Mouse (Mus musculus): Measurements from ENCODE around the gene Apoc2. TPM values are rescaled to one million over a fixed set of nuclear protein-coding genes. Genes with fewer than 3 reads are reported as not detected.
"Not testable (repeated sequence)": the region's sequence is repeated elsewhere in the genome, so short reads cannot be mapped to it uniquely, and the experiment has no call there.

Apoc2 gene
- polyA plus RNA-seq, 1 experiment from 2014 or later, result 1.3 TPM

- WGBS, result 72% methylated on average over 4 of the region's 4 CpGs
- Histone ChIP-seq H3K4me3 (replicated peaks) (no peak overlapping the region), H3K27ac (replicated peaks) (no peak overlapping the region), H3K4me1 (peaks cover 20% of the 10 kb centered on the region; the same call in 1 of the 2 replicates), H3K27me3 (no peaks in the 10 kb centered on the region), H3K9ac (no peak overlapping the region), H3K9me3 (replicated peaks) (no peaks in the 10 kb centered on the region), H3K36me3 (no peaks in the 10 kb centered on the region), H3K4me2 (replicated peaks) (no peak overlapping the region)
- no peak for ATAC-seq (ENCODE audit: insufficient number of reproducible peaks, low FRiP score, low TSS enrichment, low read depth)
These were observed 13.1 kb upstream of the Apoc2 start for GRCm38 (mm10) chr7:19690845-19691244.

- H3K4me2 ChIP-seq (replicated peaks), result no peak overlapping the region
- H3K36me3 ChIP-seq, result no peaks in the 10 kb centered on the region
- no peak for ATAC-seq (ENCODE audit: insufficient number of reproducible peaks, low FRiP score, low TSS enrichment, low read depth)
- peaks cover 15% of the 10 kb centered on the region; the same call in 1 of the 2 replicates for H3K4me1 ChIP-seq
- no peaks in the 10 kb centered on the region for H3K27me3 ChIP-seq
- WGBS, result 87% methylated on average over 2 of the region's 2 CpGs
- H3K27ac ChIP-seq (replicated peaks), result no peak overlapping the region
- no peak overlapping the region for H3K4me3 ChIP-seq (replicated peaks)
- no peaks in the 10 kb centered on the region for H3K9me3 ChIP-seq (replicated peaks)
- H3K9ac ChIP-seq, result no peak overlapping the region
These were observed 10.9 kb upstream of the Apoc2 start for GRCm38 (mm10) chr7:19688611-19689010.

- no peak overlapping the region for H3K27ac ChIP-seq (replicated peaks)
- no peak overlapping the region for H3K4me2 ChIP-seq (replicated peaks)
- no peaks in the 10 kb centered on the region for H3K9me3 ChIP-seq (replicated peaks)
- H3K4me1 ChIP-seq, result peaks cover 15% of the 10 kb centered on the region
- no peak overlapping the region for H3K4me3 ChIP-seq (replicated peaks)
- WGBS, result 93% methylated on average over 10 of the region's 10 CpGs
- no peaks in the 10 kb centered on the region for H3K27me3 ChIP-seq
- ATAC-seq (ENCODE audit: insufficient number of reproducible peaks, low FRiP score, low TSS enrichment, low read depth), result no peak
- H3K36me3 ChIP-seq, result no peaks in the 10 kb centered on the region
- H3K9ac ChIP-seq, result no peak overlapping the region
These were observed 10.4 kb upstream of the Apoc2 start for GRCm38 (mm10) chr7:19688101-19688500.

GRCm38 (mm10) chr7:19686927-19687583 is 9.3 kb upstream of the Apoc2 start:
- H3K4me1 ChIP-seq; H3K9me3 ChIP-seq (replicated peaks); H3K4me3 ChIP-seq (replicated peaks); H3K27ac ChIP-seq (replicated peaks); H3K4me2 ChIP-seq (replicated peaks); H3K9ac ChIP-seq; ATAC-seq (ENCODE audit: insufficient number of reproducible peaks, low FRiP score, low TSS enrichment, low read depth); H3K36me3 ChIP-seq; H3K27me3 ChIP-seq: not testable (repeated sequence)
- 47% methylated on average over 8 of the region's 8 CpGs for WGBS

DNA sequence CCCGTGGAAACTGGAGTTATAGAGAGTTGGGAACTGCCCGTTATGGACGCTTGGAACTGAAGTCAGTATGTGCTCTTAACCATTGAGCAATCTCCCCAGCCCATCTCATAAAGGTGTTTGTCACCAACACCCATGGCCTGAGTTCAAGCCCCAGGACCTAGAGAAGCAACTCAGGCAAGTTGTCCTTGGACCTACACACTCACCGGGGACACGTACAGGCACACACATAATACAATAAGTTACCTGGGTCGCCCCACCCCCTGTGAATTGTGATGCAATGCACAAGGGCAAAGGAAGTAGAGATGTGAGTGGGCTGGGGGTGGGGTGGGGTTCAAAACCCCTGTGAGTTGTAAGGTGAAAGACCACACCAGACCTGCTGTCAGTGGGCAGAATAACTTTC is 8.8 kb upstream of the Apoc2 start:
- peaks cover 7% of the 10 kb centered on the region for H3K4me1 ChIP-seq
- no peak for ATAC-seq (ENCODE audit: insufficient number of reproducible peaks, low FRiP score, low TSS enrichment, low read depth)
- no peak overlapping the region for H3K27ac ChIP-seq (replicated peaks)

DNA sequence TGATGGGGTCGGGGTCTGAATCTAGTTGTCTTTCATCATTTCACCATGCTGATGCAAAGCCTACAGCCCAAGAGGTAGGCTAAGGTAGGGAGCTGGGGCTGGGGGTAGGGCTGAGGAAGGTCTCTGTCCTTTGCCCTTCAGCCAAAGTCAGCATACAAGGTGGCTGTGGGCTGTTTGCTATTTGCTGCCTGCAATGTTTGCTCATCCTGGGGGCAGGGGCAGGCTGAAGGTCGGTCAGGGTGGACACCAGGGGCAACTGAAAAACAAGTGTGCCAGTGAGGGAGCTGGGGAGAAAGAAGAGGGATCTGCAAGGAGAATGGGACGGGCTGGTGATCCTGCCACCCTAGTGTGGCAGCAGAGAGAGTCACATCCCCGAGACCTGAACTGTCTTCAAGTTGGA is 7.6 kb upstream of the Apoc2 start:
- Histone ChIP-seq H3K4me2 (replicated peaks) (no peak overlapping the region), H3K9ac (no peak overlapping the region), H3K27ac (replicated peaks) (no peak overlapping the region), H3K4me1 (peaks cover 7% of the 10 kb centered on the region), H3K27me3 (no peaks in the 10 kb centered on the region), H3K9me3 (replicated peaks) (no peaks in the 10 kb centered on the region), H3K36me3 (no peaks in the 10 kb centered on the region), H3K4me3 (replicated peaks) (no peak overlapping the region)
- no peak for ATAC-seq (ENCODE audit: insufficient number of reproducible peaks, low FRiP score, low TSS enrichment, low read depth)
- WGBS, result 64% methylated on average over 4 of the region's 4 CpGs

More for the DNA sequence above, 8.8 kb upstream of the Apoc2 start:
- H3K36me3 ChIP-seq, result no peaks in the 10 kb centered on the region
- no peak overlapping the region for H3K4me3 ChIP-seq (replicated peaks)
- H3K4me2 ChIP-seq (replicated peaks), result no peak overlapping the region
- no peaks in the 10 kb centered on the region for H3K9me3 ChIP-seq (replicated peaks)
- no peaks in the 10 kb centered on the region for H3K27me3 ChIP-seq
- H3K9ac ChIP-seq, result no peak overlapping the region
- WGBS, result 74% methylated on average over 6 of the region's 6 CpGs

DNA sequence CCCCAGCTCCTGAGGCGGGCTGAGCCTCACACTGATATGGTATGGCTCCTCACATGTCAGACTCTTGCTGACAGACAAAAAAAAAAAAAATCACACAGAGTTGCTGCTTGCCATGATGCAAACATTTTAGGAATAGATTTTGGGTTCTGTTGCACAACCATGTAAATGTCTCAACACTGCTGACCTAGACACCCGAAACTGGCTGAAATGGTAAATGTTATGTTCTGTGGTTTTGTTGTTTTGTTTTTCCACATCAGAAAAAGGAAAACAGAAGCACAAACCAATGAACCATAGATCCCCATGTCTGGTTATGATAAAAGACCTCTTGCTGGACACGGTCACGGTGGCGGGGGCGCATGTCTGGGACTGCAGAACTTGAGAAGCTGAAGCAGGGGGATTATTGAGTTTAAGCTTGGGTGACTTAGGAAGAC is 6.0 kb upstream of the Apoc2 start:
- no peak overlapping the region for H3K4me2 ChIP-seq (replicated peaks)
- peaks cover 7% of the 10 kb centered on the region for H3K4me1 ChIP-seq
- no peak for ATAC-seq (ENCODE audit: insufficient number of reproducible peaks, low FRiP score, low TSS enrichment, low read depth)
- H3K9ac ChIP-seq, result no peak overlapping the region
- H3K4me3 ChIP-seq (replicated peaks), result no peak overlapping the region
- H3K9me3 ChIP-seq (replicated peaks), result no peaks in the 10 kb centered on the region
- no peaks in the 10 kb centered on the region for H3K27me3 ChIP-seq
- H3K36me3 ChIP-seq, result no peaks in the 10 kb centered on the region
- 61% methylated on average over 6 of the region's 6 CpGs for WGBS
- H3K27ac ChIP-seq (replicated peaks), result no peak overlapping the region

GRCm38 (mm10) chr7:19682979-19683378 is 5.2 kb upstream of the Apoc2 start:
- no peaks in the 10 kb centered on the region for H3K9me3 ChIP-seq (replicated peaks)
- H3K27ac ChIP-seq (replicated peaks), result no peak overlapping the region
- H3K4me3 ChIP-seq (replicated peaks), result no peak overlapping the region
- H3K27me3 ChIP-seq, result no peaks in the 10 kb centered on the region
- peaks cover 7% of the 10 kb centered on the region for H3K4me1 ChIP-seq
- no peak overlapping the region for H3K4me2 ChIP-seq (replicated peaks)
- 26% methylated on average over 3 of the region's 3 CpGs for WGBS
- no peak for ATAC-seq (ENCODE audit: insufficient number of reproducible peaks, low FRiP score, low TSS enrichment, low read depth)
- no peak overlapping the region for H3K9ac ChIP-seq
- H3K36me3 ChIP-seq, result no peaks in the 10 kb centered on the region

DNA sequence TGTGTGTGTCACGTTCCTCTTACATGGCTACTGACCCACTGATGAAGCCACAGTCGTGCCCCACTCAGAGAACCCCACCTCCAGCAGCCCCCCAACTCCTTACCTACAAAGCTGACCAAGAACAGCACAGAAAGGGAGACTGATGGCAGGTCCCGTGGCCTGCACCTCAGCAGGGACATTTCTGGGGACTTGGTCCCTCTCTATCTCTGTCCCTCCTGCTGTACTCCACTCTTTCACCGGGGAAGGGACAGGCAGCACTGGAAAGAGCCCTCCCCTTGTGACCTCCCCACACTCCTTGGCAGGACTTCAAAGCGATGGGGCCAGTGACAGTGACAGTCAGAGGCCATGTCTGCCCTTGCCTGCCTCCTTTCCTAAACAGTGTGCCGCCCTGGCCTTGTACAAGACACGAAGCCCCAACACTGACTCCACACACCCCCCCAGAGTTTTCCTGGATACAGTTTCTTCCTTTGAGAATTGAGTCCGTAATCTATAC is 3.5 kb upstream of the Apoc2 start, which contains the start of the genes Gm44805 and Apoc4:
Gm44805 (minus strand) TSS at position 222 of the 493 bp plus-strand sequence.
Apoc4 (minus strand) TSS at position 278 of the 493 bp plus-strand sequence.
- Histone ChIP-seq H3K9me3 (replicated peaks) (no peaks in the 10 kb centered on the region), H3K27me3 (no peaks in the 10 kb centered on the region), H3K9ac (no peak within 1 kb of the TSS), H3K4me3 (replicated peaks) (no peak within 1 kb of the TSS), H3K27ac (replicated peaks) (no peak within 1 kb of the TSS), H3K4me2 (replicated peaks) (no peak within 1 kb of the TSS), H3K4me1 (peaks cover 3% of the 10 kb centered on the region; the same call in 1 of the 2 replicates), H3K36me3 (no peaks in the 10 kb centered on the region)
- ATAC-seq (ENCODE audit: insufficient number of reproducible peaks, low FRiP score, low TSS enrichment, low read depth), result no peak
- 61% methylated on average over 8 of the region's 8 CpGs for WGBS

DNA sequence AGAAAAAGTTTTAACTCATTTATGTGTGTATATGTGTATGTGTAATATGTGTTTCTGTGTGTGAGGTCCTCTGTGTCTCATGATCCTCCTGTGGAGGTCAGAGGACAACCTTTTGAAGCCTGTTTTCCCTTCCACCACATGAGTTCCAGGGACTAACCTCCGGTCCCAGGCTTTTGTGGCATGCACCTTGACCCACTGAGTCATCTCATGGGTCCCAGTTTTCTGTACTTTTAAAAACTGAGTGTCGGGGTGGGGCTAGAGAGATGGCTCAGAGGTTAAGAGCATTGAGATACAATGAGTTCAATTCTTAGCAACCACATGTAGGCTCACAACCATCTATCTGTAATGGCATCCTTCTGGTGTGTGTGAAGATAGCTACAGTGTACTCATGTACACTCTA is 3.0 kb upstream of the Apoc2 start:
- H3K4me1 ChIP-seq, result peaks cover 3% of the 10 kb centered on the region; the same call in 1 of the 2 replicates
- no peaks in the 10 kb centered on the region for H3K9me3 ChIP-seq (replicated peaks)
- no peak overlapping the region for H3K4me2 ChIP-seq (replicated peaks)
- ATAC-seq (ENCODE audit: insufficient number of reproducible peaks, low FRiP score, low TSS enrichment, low read depth), result no peak
- H3K27ac ChIP-seq (replicated peaks), result no peak overlapping the region
- no peaks in the 10 kb centered on the region for H3K36me3 ChIP-seq
- no peak overlapping the region for H3K9ac ChIP-seq
- 85% methylated on average over 2 of the region's 2 CpGs for WGBS
- no peak overlapping the region for H3K4me3 ChIP-seq (replicated peaks)
- H3K27me3 ChIP-seq, result no peaks in the 10 kb centered on the region

DNA sequence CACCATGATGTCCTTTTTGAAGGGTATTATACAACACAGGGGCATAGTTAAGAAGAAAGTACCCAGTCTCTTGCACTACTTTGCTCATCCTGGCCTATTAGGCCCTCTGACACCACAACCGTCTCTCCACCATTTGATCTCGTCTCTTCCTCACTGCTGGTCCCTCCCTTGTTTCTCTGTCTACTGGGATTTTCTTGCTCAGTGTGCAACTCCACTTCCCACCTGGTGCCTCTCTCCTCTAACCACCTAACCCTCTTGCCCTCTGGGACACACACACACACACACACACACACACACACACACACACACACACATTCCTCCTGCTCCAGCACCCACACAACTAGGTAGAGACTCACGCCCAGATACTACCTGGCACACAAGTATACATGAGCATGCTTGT is 1.2 kb upstream of the Apoc2 start:
- WGBS, result 78% methylated on average over 3 of the region's 3 CpGs

GRCm38 (mm10) chr7:19676662-19677061 is 1.1 kb downstream of the Apoc2 start:
- Histone ChIP-seq H3K4me3 (replicated peaks) (no peak overlapping the region), H3K9me3 (replicated peaks) (no peaks in the 10 kb centered on the region), H3K4me2 (replicated peaks) (no peak overlapping the region), H3K36me3 (no peaks in the 10 kb centered on the region), H3K27me3 (no peaks in the 10 kb centered on the region), H3K27ac (replicated peaks) (no peak overlapping the region), H3K4me1 (no peaks in the 10 kb centered on the region), H3K9ac (no peak overlapping the region)
- 62% methylated on average over 1 of the region's 1 CpGs for WGBS
- ATAC-seq (ENCODE audit: insufficient number of reproducible peaks, low FRiP score, low TSS enrichment, low read depth), result no peak

More for the DNA sequence above, 1.2 kb upstream of the Apoc2 start:
- ATAC-seq (ENCODE audit: insufficient number of reproducible peaks, low FRiP score, low TSS enrichment, low read depth), result no peak
- Histone ChIP-seq H3K36me3 (no peaks in the 10 kb centered on the region), H3K9me3 (replicated peaks) (no peaks in the 10 kb centered on the region), H3K27me3 (no peaks in the 10 kb centered on the region), H3K4me2 (replicated peaks) (no peak overlapping the region), H3K4me1 (peaks cover 3% of the 10 kb centered on the region; the same call in 1 of the 2 replicates), H3K27ac (replicated peaks) (no peak overlapping the region), H3K4me3 (replicated peaks) (no peak overlapping the region), H3K9ac (no peak overlapping the region)
